Mouse (Mus musculus): Measurements from ENCODE around the gene Vmac. TPM values are rescaled to one million over a fixed set of nuclear protein-coding genes. Genes with fewer than 3 reads are reported as not detected.

Gene Vmac
- polyA plus RNA-seq, 1 experiment from 2014 or later, result 13.4 TPM

DNA sequence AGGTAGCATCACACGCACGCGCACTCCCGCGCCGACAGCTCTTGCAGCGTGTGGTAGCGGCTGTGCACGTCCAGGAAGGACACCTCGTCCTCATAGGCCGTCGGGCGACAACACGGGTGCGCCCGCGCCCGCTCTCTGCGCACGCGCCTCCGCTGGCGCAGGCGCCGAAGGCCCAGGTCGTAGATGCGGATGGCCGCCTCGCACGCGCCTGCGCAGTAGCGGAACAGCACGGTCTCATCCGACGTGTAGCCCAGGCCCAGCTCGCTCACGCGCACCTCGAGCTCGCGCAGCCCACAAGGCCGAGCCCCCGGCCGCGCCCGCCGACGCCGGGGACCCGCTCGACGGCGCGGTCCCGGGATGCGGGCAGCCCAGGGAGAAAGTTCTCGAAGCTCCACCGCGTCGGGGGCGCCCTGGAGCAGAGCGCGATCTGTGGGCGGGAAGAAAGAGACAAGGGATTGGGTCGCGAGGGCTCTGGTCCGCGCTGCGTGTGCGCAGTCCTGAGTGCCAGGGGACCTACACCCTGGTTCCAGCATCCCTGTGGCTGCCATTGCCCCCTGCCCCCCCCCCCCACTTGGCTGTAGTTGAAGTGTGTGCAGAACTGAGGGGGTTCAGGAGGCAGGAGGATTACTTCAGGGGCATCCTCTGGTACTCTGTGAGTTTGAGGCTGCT is 33.7 kb upstream of the Vmac start:
- Histone ChIP-seq H3K4me3 (ENCODE audit: low read depth, low read length) (peak overlapping the region; percentile 36), H3K9me3 (replicated peaks; ENCODE audit: control insufficient read depth, low read length) (no peaks in the 10 kb centered on the region), H3K4me1 (ENCODE audit: control insufficient read depth, insufficient read depth, low read length) (no peaks in the 10 kb centered on the region; the same call in 1 of the 2 replicates), H3K36me3 (ENCODE audit: control insufficient read depth, insufficient read depth, low read length) (no peaks in the 10 kb centered on the region), H3K9ac (ENCODE audit: low read depth, low read length) (peak overlapping the region; percentile 60; the same call in 1 of the 2 replicates), H3K27me3 (ENCODE audit: control insufficient read depth, insufficient read depth, low read length) (peaks cover 69% of the 10 kb centered on the region), H3K27ac (ENCODE audit: low read depth, low read length) (no peak overlapping the region), H3K4me2 (peak overlapping the region; percentile 62)
- peak; percentile 70 for ATAC-seq (replicated peaks; ENCODE audit: insufficient number of reproducible peaks, low FRiP score, low TSS enrichment)
- 17% methylated on average over 71 of the region's 71 CpGs for WGBS (ENCODE audit: insufficient replicate concordance)

GRCm38 (mm10) chr17:56744173-56744572 is 26.4 kb upstream of the Vmac start:
- no peak for ATAC-seq (replicated peaks; ENCODE audit: insufficient number of reproducible peaks, low FRiP score, low TSS enrichment)
- no peak overlapping the region for H3K4me3 ChIP-seq (ENCODE audit: low read depth, low read length)
- no peak overlapping the region for H3K9ac ChIP-seq (ENCODE audit: low read depth, low read length)
- no peaks in the 10 kb centered on the region for H3K9me3 ChIP-seq (replicated peaks; ENCODE audit: control insufficient read depth, low read length)
- H3K27me3 ChIP-seq (ENCODE audit: control insufficient read depth, insufficient read depth, low read length), result peaks cover 3% of the 10 kb centered on the region; the same call in 1 of the 2 replicates
- no peak overlapping the region for H3K27ac ChIP-seq (ENCODE audit: low read depth, low read length)
- no peak overlapping the region for H3K4me2 ChIP-seq
- WGBS (ENCODE audit: insufficient replicate concordance), result 41% methylated on average over 5 of the region's 5 CpGs
- H3K36me3 ChIP-seq (ENCODE audit: control insufficient read depth, insufficient read depth, low read length), result no peaks in the 10 kb centered on the region
- no peaks in the 10 kb centered on the region for H3K4me1 ChIP-seq (ENCODE audit: control insufficient read depth, insufficient read depth, low read length)

GRCm38 (mm10) chr17:56740788-56741160 is 23.0 kb upstream of the Vmac start:
- H3K9me3 ChIP-seq (replicated peaks; ENCODE audit: control insufficient read depth, low read length), result no peaks in the 10 kb centered on the region
- H3K9ac ChIP-seq (ENCODE audit: low read depth, low read length), result no peak overlapping the region
- no peaks in the 10 kb centered on the region for H3K36me3 ChIP-seq (ENCODE audit: control insufficient read depth, insufficient read depth, low read length)
- WGBS (ENCODE audit: insufficient replicate concordance), result 58% methylated on average over 17 of the region's 17 CpGs
- no peak for ATAC-seq (replicated peaks; ENCODE audit: insufficient number of reproducible peaks, low FRiP score, low TSS enrichment)
- no peak overlapping the region for H3K27ac ChIP-seq (ENCODE audit: low read depth, low read length)
- H3K4me1 ChIP-seq (ENCODE audit: control insufficient read depth, insufficient read depth, low read length), result no peaks in the 10 kb centered on the region
- H3K4me3 ChIP-seq (ENCODE audit: low read depth, low read length), result no peak overlapping the region
- H3K27me3 ChIP-seq (ENCODE audit: control insufficient read depth, insufficient read depth, low read length), result no peaks in the 10 kb centered on the region
- H3K4me2 ChIP-seq, result no peak overlapping the region

GRCm38 (mm10) chr17:56740118-56740787 is 22.4 kb upstream of the Vmac start:
- H3K27ac ChIP-seq (ENCODE audit: low read depth, low read length), result no peak overlapping the region
- WGBS (ENCODE audit: insufficient replicate concordance), result 56% methylated on average over 17 of the region's 17 CpGs
- no peak; the same call in 1 of the 2 replicates for ATAC-seq (replicated peaks; ENCODE audit: insufficient number of reproducible peaks, low FRiP score, low TSS enrichment)

GRCm38 (mm10) chr17:56738221-56738620 is 20.4 kb upstream of the Vmac start:
- Histone ChIP-seq H3K27me3 (ENCODE audit: control insufficient read depth, insufficient read depth, low read length) (0 out of 2 replicates have a peak, but pooled peaks cover 7% of the 10 kb centered on the region), H3K4me3 (ENCODE audit: low read depth, low read length) (no peak overlapping the region), H3K4me1 (ENCODE audit: control insufficient read depth, insufficient read depth, low read length) (no peaks in the 10 kb centered on the region), H3K9me3 (replicated peaks; ENCODE audit: control insufficient read depth, low read length) (no peaks in the 10 kb centered on the region), H3K9ac (ENCODE audit: low read depth, low read length) (no peak overlapping the region), H3K36me3 (ENCODE audit: control insufficient read depth, insufficient read depth, low read length) (no peaks in the 10 kb centered on the region), H3K27ac (ENCODE audit: low read depth, low read length) (no peak overlapping the region), H3K4me2 (no peak overlapping the region)
- 73% methylated on average over 10 of the region's 10 CpGs for WGBS (ENCODE audit: insufficient replicate concordance)
- no peak for ATAC-seq (replicated peaks; ENCODE audit: insufficient number of reproducible peaks, low FRiP score, low TSS enrichment)

More at GRCm38 (mm10) chr17:56740118-56740787, 22.4 kb upstream of the Vmac start:
- Histone ChIP-seq H3K27me3 (ENCODE audit: control insufficient read depth, insufficient read depth, low read length) (no peaks in the 10 kb centered on the region), H3K9ac (ENCODE audit: low read depth, low read length) (no peak overlapping the region), H3K4me2 (no peak overlapping the region), H3K9me3 (replicated peaks; ENCODE audit: control insufficient read depth, low read length) (no peaks in the 10 kb centered on the region), H3K36me3 (ENCODE audit: control insufficient read depth, insufficient read depth, low read length) (no peaks in the 10 kb centered on the region), H3K4me1 (ENCODE audit: control insufficient read depth, insufficient read depth, low read length) (no peaks in the 10 kb centered on the region), H3K4me3 (ENCODE audit: low read depth, low read length) (no peak overlapping the region)

DNA sequence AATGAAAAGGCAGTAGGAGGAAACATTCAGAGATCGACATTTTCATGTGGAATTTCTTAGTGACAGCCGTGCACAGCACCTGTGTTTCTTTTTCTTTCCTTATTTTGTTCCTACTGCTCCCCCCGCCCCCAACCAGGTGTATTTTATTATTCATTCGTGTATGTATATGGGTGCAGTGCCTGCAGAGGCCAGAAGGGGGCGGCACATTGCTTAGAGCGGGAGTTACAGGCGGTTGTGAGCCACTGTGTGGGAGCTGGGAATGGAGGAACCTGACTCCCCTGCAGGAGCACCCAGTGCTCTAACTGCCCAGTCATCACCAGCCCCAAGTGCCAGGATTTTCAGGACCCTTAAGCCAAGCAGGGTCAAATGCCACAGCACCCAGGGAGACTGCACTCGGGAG is 18.7 kb upstream of the Vmac start:
- ATAC-seq (replicated peaks; ENCODE audit: insufficient number of reproducible peaks, low FRiP score, low TSS enrichment), result no peak
- 34% methylated on average over 8 of the region's 8 CpGs for WGBS (ENCODE audit: insufficient replicate concordance)
- no peak overlapping the region for H3K27ac ChIP-seq (ENCODE audit: low read depth, low read length)

GRCm38 (mm10) chr17:56729656-56730055 is 11.8 kb upstream of the Vmac start:
- H3K27ac ChIP-seq (ENCODE audit: low read depth, low read length), result no peak overlapping the region
- H3K4me3 ChIP-seq (ENCODE audit: low read depth, low read length), result no peak overlapping the region
- no peak for ATAC-seq (replicated peaks; ENCODE audit: insufficient number of reproducible peaks, low FRiP score, low TSS enrichment)
- no peak overlapping the region for H3K4me2 ChIP-seq
- H3K9me3 ChIP-seq (replicated peaks; ENCODE audit: control insufficient read depth, low read length), result no peaks in the 10 kb centered on the region
- H3K27me3 ChIP-seq (ENCODE audit: control insufficient read depth, insufficient read depth, low read length), result peaks cover 11% of the 10 kb centered on the region; the same call in 1 of the 2 replicates
- no peak overlapping the region for H3K9ac ChIP-seq (ENCODE audit: low read depth, low read length)
- H3K36me3 ChIP-seq (ENCODE audit: control insufficient read depth, insufficient read depth, low read length), result no peaks in the 10 kb centered on the region
- WGBS (ENCODE audit: insufficient replicate concordance), result 64% methylated on average over 2 of the region's 2 CpGs
- H3K4me1 ChIP-seq (ENCODE audit: control insufficient read depth, insufficient read depth, low read length), result peaks cover 20% of the 10 kb centered on the region

More for the DNA sequence above, 18.7 kb upstream of the Vmac start:
- Histone ChIP-seq H3K4me3 (ENCODE audit: low read depth, low read length) (no peak overlapping the region), H3K4me2 (no peak overlapping the region), H3K9me3 (replicated peaks; ENCODE audit: control insufficient read depth, low read length) (no peaks in the 10 kb centered on the region), H3K36me3 (ENCODE audit: control insufficient read depth, insufficient read depth, low read length) (no peaks in the 10 kb centered on the region), H3K9ac (ENCODE audit: low read depth, low read length) (no peak overlapping the region), H3K27me3 (ENCODE audit: control insufficient read depth, insufficient read depth, low read length) (peaks cover 7% of the 10 kb centered on the region; the same call in 1 of the 2 replicates), H3K4me1 (ENCODE audit: control insufficient read depth, insufficient read depth, low read length) (no peaks in the 10 kb centered on the region)

DNA sequence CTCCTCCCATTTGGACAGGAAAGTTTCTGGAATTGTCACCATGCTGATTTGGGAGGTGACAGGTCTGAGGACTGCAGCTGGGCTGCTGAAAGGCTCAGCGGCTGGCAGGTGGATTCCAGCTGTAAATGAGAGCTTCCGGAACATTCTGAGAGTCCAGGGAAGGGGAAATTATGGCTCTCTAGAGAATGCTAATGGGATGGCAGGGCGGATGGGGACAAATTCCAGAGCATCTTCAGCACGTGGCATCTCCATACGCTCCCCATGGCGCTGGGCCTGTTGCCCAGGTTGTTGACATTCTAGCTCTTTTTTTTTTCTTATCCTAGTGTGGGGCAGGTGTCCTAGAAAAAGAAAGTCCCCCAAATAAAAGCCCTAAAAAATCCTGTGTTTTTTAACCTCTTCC is 11.3 kb upstream of the Vmac start:
- Histone ChIP-seq H3K36me3 (ENCODE audit: control insufficient read depth, insufficient read depth, low read length) (no peaks in the 10 kb centered on the region), H3K9ac (ENCODE audit: low read depth, low read length) (no peak overlapping the region), H3K4me1 (ENCODE audit: control insufficient read depth, insufficient read depth, low read length) (peaks cover 20% of the 10 kb centered on the region), H3K27ac (ENCODE audit: low read depth, low read length) (no peak overlapping the region), H3K4me2 (no peak overlapping the region), H3K4me3 (ENCODE audit: low read depth, low read length) (no peak overlapping the region), H3K27me3 (ENCODE audit: control insufficient read depth, insufficient read depth, low read length) (peaks cover 11% of the 10 kb centered on the region; the same call in 1 of the 2 replicates), H3K9me3 (replicated peaks; ENCODE audit: control insufficient read depth, low read length) (no peaks in the 10 kb centered on the region)
- ATAC-seq (replicated peaks; ENCODE audit: insufficient number of reproducible peaks, low FRiP score, low TSS enrichment), result no peak
- 53% methylated on average over 6 of the region's 6 CpGs for WGBS (ENCODE audit: insufficient replicate concordance)

Measured in heart, embryonic 11.5 days (tissue).